Mouse (Mus musculus) CH12.LX (cell line): ENCODE measurements around the gene Hist2h2ac. TPM values are rescaled to one million over a fixed set of nuclear protein-coding genes. Genes with fewer than 3 reads are reported as not detected.

ENCODE experiments used
- DNase-seq: peaks from one replicate; pipeline ENCODE4 v3.0.0-alpha.2; 2013; ENCODE audit errors: extremely low read depth
- H3K27ac ChIP-seq: 2 replicates; pipeline ENCODE4 v1.5.1; 2012; ENCODE audit warnings: low read depth, mild to moderate bottlenecking, control low read depth, moderate library complexity; ENCODE audit not compliant: insufficient read depth
- H3K27me3 ChIP-seq: replicated peaks from 2 replicates; pipeline ENCODE3; 2012; ENCODE audit warnings: inconsistent platforms
- H3K36me3 ChIP-seq, 2 experiments: replicated peaks in 1 of 2; 2 replicates each; pipeline versions ENCODE3 to v1.6.1; 2012; ENCODE audit warnings: inconsistent platforms in 1 of 2, low read length in 1 of 2, mild to moderate bottlenecking in 1 of 2, mixed read lengths in 1 of 2, moderate library complexity in 1 of 2; ENCODE audit not compliant: control insufficient read depth in 1 of 2, insufficient read depth in 1 of 2
- H3K4me1 ChIP-seq, 2 experiments: 2 replicates each; pipeline ENCODE4 v1.6.1; 2012; ENCODE audit warnings: inconsistent platforms in 1 of 2, moderate library complexity in 1 of 2; ENCODE audit not compliant: insufficient read depth in 2 of 2, control insufficient read depth in 1 of 2
- H3K4me2 ChIP-seq: 2 replicates; pipeline ENCODE4 v1.6.1; 2012; ENCODE audit warnings: low read depth, mild to moderate bottlenecking, control low read depth; ENCODE audit not compliant: poor library complexity, insufficient read depth, severe bottlenecking
- H3K4me3 ChIP-seq, 3 experiments: fragments of 150-350 bp in 1 of 3; sonication (generic) in 1 of 3; replicated peaks in 1 of 3; 2 replicates each; pipeline versions ENCODE3 to v1.5.1; 2011 to 2012; ENCODE audit warnings: low read depth in 2 of 3, low read length in 2 of 3, mild to moderate bottlenecking in 2 of 3, moderate library complexity in 2 of 3, control low read depth in 1 of 3, improper control_type of control experiment in 1 of 3, inconsistent platforms in 1 of 3, mixed read lengths in 1 of 3; ENCODE audit not compliant: poor library complexity in 1 of 3
- H3K79me2 ChIP-seq: replicated peaks from 2 replicates; pipeline ENCODE4 v1.6.1; 2012; ENCODE audit warnings: mild to moderate bottlenecking, moderate library complexity; ENCODE audit not compliant: control insufficient read depth, poor library complexity, insufficient read depth, severe bottlenecking; ENCODE audit errors: extremely low read depth
- H3K9ac ChIP-seq: 2 replicates; pipeline ENCODE4 v1.6.1; 2012; ENCODE audit warnings: low read depth, mild to moderate bottlenecking, control low read depth, moderate library complexity; ENCODE audit not compliant: insufficient read depth
- H3K9me3 ChIP-seq: replicated peaks from 2 replicates; pipeline ENCODE3; 2012; ENCODE audit warnings: low read length, inconsistent platforms, mixed read lengths
- BHLHE40 ChIP-seq: IDR thresholded peaks from 2 replicates; pipeline ENCODE4 v1.6.1; 2011; ENCODE audit warnings: mild to moderate bottlenecking, low read depth, low read length, improper control_type of control experiment
- CHD2 ChIP-seq: IDR thresholded peaks from 2 replicates; pipeline ENCODE4 v1.6.1; 2011; ENCODE audit warnings: low read length, improper control_type of control experiment
- CTCF ChIP-seq, 2 experiments: IDR thresholded peaks in 1 of 2; conservative IDR thresholded peaks in 1 of 2; 2 replicates each; pipeline ENCODE4 v1.5.1; 2011 to 2012; ENCODE audit warnings: low read depth in 2 of 2, low read length in 2 of 2, improper control_type of control experiment in 1 of 2, inconsistent platforms in 1 of 2, mild to moderate bottlenecking in 1 of 2, moderate library complexity in 1 of 2
- ELF1 ChIP-seq: IDR thresholded peaks from 2 replicates; pipeline ENCODE4 v1.6.1; 2014; ENCODE audit warnings: low read depth, mild to moderate bottlenecking, inconsistent platforms, low read length, improper control_type of control experiment
- EP300 ChIP-seq: IDR thresholded peaks from 2 replicates; pipeline ENCODE4 v1.6.1; 2011; ENCODE audit warnings: low read length, improper control_type of control experiment
- ETS1 ChIP-seq: conservative IDR thresholded peaks from 2 replicates; pipeline ENCODE4 v1.6.1; 2012; ENCODE audit warnings: low read depth, mild to moderate bottlenecking, inconsistent platforms, low read length, improper control_type of control experiment, moderate library complexity
- HCFC1 ChIP-seq: IDR thresholded peaks from 2 replicates; pipeline ENCODE4 v1.6.1; 2012; ENCODE audit warnings: low read depth, mild to moderate bottlenecking, inconsistent platforms, low read length, improper control_type of control experiment
- JUND ChIP-seq: conservative IDR thresholded peaks from 2 replicates; pipeline ENCODE4 v1.6.1; 2011; ENCODE audit warnings: low read depth, low read length, improper control_type of control experiment
- KAT2A ChIP-seq: IDR thresholded peaks from 2 replicates; pipeline ENCODE4 v1.6.1; 2012; ENCODE audit warnings: low read length, improper control_type of control experiment, inconsistent platforms; ENCODE audit not compliant: insufficient replicate concordance
- MAX ChIP-seq: IDR thresholded peaks from 2 replicates; pipeline ENCODE4 v1.6.1; 2011; ENCODE audit warnings: low read length, improper control_type of control experiment
- MAZ ChIP-seq: IDR thresholded peaks from 2 replicates; pipeline ENCODE4 v1.6.1; 2012; ENCODE audit warnings: low read depth, mild to moderate bottlenecking, inconsistent platforms, low read length, improper control_type of control experiment, moderate library complexity
- POLR2A ChIP-seq: IDR thresholded peaks from 2 replicates; pipeline ENCODE4 v1.6.1; 2011; ENCODE audit warnings: low read depth, mild to moderate bottlenecking, improper control_type of control experiment, low read length
- RAD21 ChIP-seq: IDR thresholded peaks from 2 replicates; pipeline ENCODE4 v1.6.1; 2011; ENCODE audit warnings: low read depth, mild to moderate bottlenecking, low read length, improper control_type of control experiment, moderate library complexity
- TBP ChIP-seq: conservative IDR thresholded peaks from 2 replicates; pipeline ENCODE4 v1.6.1; 2011; ENCODE audit warnings: low read depth, low read length, improper control_type of control experiment
- UBTF ChIP-seq: IDR thresholded peaks from 2 replicates; pipeline ENCODE4 v1.6.1; 2012; ENCODE audit warnings: low read depth, mild to moderate bottlenecking, inconsistent platforms, low read length, improper control_type of control experiment, moderate library complexity
- USF1 ChIP-seq: IDR thresholded peaks from 2 replicates; pipeline ENCODE4 v1.6.1; 2014; ENCODE audit warnings: low read depth, mild to moderate bottlenecking, inconsistent platforms, low read length, improper control_type of control experiment
- USF2 ChIP-seq: conservative IDR thresholded peaks from 2 replicates; pipeline ENCODE4 v1.6.1; 2011; ENCODE audit warnings: low read depth, low read length, improper control_type of control experiment
- ZC3H11A ChIP-seq: IDR thresholded peaks from 2 replicates; pipeline ENCODE4 v1.6.1; 2012; ENCODE audit warnings: low read depth, mild to moderate bottlenecking, inconsistent platforms, low read length, improper control_type of control experiment
- ZKSCAN1 ChIP-seq: IDR thresholded peaks from 2 replicates; pipeline ENCODE4 v1.6.1; 2012; ENCODE audit warnings: low read depth, inconsistent platforms, low read length, improper control_type of control experiment, borderline replicate concordance
- ZMIZ1 ChIP-seq: IDR thresholded peaks from 2 replicates; pipeline ENCODE4 v1.6.1; 2012; ENCODE audit warnings: low read depth, mild to moderate bottlenecking, inconsistent platforms, low read length, improper control_type of control experiment
- ZNF384 ChIP-seq: IDR thresholded peaks from 2 replicates; pipeline ENCODE4 v1.6.1; 2012; ENCODE audit warnings: low read depth, low read length, improper control_type of control experiment, inconsistent platforms
- dilution Hi-C: fragments of 300-500 bp; cut with MboI; formaldehyde crosslinking; loops from 2 replicates; pipeline ENCODE4 v1.14.3; 2020; ENCODE audit warnings: low sequenced_read_pairs; ENCODE audit not compliant: extremely low pct_unique_long_range_greater_than_20kb, extremely low pct_ligation_motif_present
- in situ Hi-C: fragments of 300-500 bp; cut with MboI; formaldehyde crosslinking; loops from 3 replicates; pipeline ENCODE4 v1.14.3; 2019; ENCODE audit warnings: low sequenced_read_pairs, low pct_ligation_motif_present, low pct_unique_long_range_greater_than_20kb, mixed read lengths
- polyA plus RNA-seq: library from polyadenylated mRNA; unstranded; fragments of >175 nt; gene quantifications from 2 replicates; pipeline ENCODE4 v1.2.1, GENCODE M21; 2012; ENCODE audit warnings: low read depth; ENCODE audit not compliant: insufficient read length
- total RNA-seq, 2 experiments: library from RNA; depleted of rRNA; stranded (reverse); fragments of 300-350 nt in 1 of 2; fragments of >200 nt in 1 of 2; gene quantifications; 2 replicates each; pipeline ENCODE4 v1.2.3; 2012 to 2014

The Hist2h2ac gene
- total and polyA plus RNA-seq, 3 experiments = 1.5 to 1,185 (median 53.9) TPM

DNA sequence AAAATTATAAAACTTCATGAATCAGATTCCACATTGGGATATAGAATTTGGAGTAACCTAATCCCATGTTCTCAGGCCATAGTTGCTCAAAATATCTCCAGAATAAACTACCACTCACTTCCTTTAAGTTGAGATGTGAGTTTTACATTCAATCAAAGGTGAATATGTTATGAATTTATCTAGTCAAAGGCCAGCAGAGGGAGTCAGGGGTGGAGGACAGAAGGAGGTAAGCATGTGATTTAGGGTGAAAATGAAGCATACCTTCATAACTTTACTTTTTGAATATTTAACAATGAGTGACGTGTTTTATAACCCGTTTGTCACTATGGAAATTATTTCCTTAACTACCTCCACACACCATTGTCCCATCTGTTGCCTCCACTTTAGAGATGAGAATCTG lies 14.2 kb upstream of the Hist2h2ac start:
- H3K36me3 ChIP-seq = no peaks in the 10 kb centered on the region
- no peak overlapping the region for H3K4me3 ChIP-seq
- no peak for DNase-seq
- H3K9ac ChIP-seq = no peak overlapping the region
- in situ Hi-C loops = no loop called here
- H3K4me2 ChIP-seq = no peak overlapping the region
- dilution Hi-C loops = no loop called here
- no peaks in the 10 kb centered on the region for H3K9me3 ChIP-seq
- H3K79me2 ChIP-seq = no peaks in the 10 kb centered on the region
- no peaks in the 10 kb centered on the region for H3K27me3 ChIP-seq
- peaks cover 8 to 65% of the 10 kb centered on the region in 2 experiments; a peak in 3 of 4 replicates for H3K4me1 ChIP-seq
- TF ChIP-seq CTCF (conservative IDR thresholded peaks at IDR 0.05 in 1 of 2, IDR thresholded peaks at IDR 0.05 in 1 of 2; ENCODE audit: low read depth in 2 of 2, low read length in 2 of 2) (peak in 1 of 2 experiments; percentile 31; a peak in 2 of 4 replicates), KAT2A (no peak), UBTF (no peak), ZNF384 (no peak), ZC3H11A (no peak), ELF1 (no peak), MAZ (no peak), USF2 (no peak), TBP (no peak)
- H3K27ac ChIP-seq = no peak overlapping the region

DNA sequence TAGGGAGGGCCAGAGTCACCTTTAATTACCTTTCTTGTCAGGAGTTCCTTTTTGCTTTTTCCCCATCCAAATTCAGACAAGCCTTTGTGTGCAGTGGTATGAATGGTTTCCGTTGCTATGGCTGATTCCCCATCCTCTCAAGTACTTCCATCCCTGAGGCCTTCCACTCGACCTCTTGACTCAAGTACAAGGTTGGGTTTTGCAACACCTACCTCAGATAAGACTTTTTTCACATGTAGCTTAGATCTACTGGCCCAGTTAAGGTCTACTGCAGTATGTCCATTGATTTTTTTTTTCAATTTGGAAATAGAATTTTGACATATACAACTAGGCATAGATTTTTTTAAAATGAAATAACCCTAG lies 11.1 kb upstream of the Hist2h2ac start:
- no peaks in the 10 kb centered on the region for H3K36me3 ChIP-seq
- no peaks in the 10 kb centered on the region for H3K79me2 ChIP-seq
- in situ Hi-C loops (no loop called here), dilution Hi-C loops (no loop called here)
- no peak overlapping the region for H3K27ac ChIP-seq
- peaks cover 18 to 87% of the 10 kb centered on the region in 2 experiments for H3K4me1 ChIP-seq
- H3K4me3 ChIP-seq = no peak overlapping the region
- no peaks in the 10 kb centered on the region for H3K9me3 ChIP-seq
- H3K9ac ChIP-seq = no peak overlapping the region
- H3K27me3 ChIP-seq = no peaks in the 10 kb centered on the region
- H3K4me2 ChIP-seq = no peak overlapping the region
- DNase-seq = no peak
- TF ChIP-seq MAX (no peak), ZKSCAN1 (no peak), ZMIZ1 (no peak), EP300 (no peak), BHLHE40 (no peak), TBP (no peak), KAT2A (no peak), RAD21 (no peak), POLR2A (no peak), USF1 (no peak), ETS1 (no peak), HCFC1 (no peak), CHD2 (no peak), JUND (no peak)
